Mouse (Mus musculus): ENCODE data around the gene Slfn14. TPM values are rescaled to one million over a fixed set of nuclear protein-coding genes. Genes with fewer than 3 reads are reported as not detected.
"Not testable (repeated sequence)": the region's sequence is repeated elsewhere in the genome, so short reads cannot be mapped to it uniquely, and the experiment has no call there.

The Slfn14 gene
- polyA plus RNA-seq (2011; ENCODE audit: insufficient read length, low read depth, missing spikeins): not detected in 2 replicates

DNA sequence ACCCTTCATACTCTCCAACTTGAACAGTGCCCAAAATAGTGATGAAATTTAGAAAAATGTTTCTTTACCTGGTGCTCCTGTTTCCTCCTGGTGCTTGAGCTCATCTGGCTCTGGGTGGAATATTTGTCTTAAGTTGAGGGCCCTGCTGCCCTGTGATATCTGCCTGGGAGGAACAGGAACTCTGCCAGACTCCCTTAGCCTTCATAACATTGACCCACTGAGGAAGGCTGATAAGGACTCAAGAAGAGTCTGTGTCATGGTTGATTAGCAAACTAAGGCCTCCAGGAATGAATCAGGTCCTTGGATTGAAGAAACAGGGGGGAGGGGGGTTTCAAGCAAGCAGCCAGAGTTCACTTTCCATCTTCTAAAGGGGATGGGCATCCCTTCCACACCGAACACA is at the start of gene Slfn14:
Slfn14 (minus strand) TSS at position 161 of the 400 bp plus-strand sequence.
- H3K4me3 ChIP-seq (ENCODE audit: insufficient read depth, low read length): no peak within 1 kb of the TSS
- no peaks in the 10 kb centered on the region for H3K4me1 ChIP-seq (ENCODE audit: control insufficient read depth, insufficient read depth, low read length)
- H3K27ac ChIP-seq (ENCODE audit: insufficient read depth, low read length): no peak within 1 kb of the TSS
- TF ChIP-seq CTCF (IDR thresholded peaks at IDR 0.05; ENCODE audit: borderline replicate concordance, insufficient read depth, low read length) (no peak), POLR2A (IDR thresholded peaks at IDR 0.05; ENCODE audit: low read depth, low read length) (no peak)

DNA sequence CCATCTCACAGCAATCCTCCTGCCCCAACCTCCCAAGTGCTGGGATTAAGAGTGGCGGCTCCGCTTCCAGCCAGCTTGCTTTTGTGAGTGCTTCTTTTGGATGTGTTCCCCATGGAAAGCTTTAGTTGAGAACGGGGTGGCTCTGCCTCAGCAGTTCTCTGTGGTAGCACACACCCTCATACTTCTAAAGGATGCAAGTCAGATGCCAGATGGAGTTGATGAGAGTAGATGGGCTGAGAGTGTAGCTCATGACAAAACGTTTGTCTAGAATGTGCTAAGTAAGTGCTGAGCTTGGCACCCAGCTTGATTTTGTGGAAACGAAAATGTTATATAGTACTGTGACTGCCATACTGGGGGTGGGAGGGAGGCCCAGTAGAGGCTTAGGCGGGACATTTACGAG is 49.3 kb upstream of the Slfn14 start:
- no peak overlapping the region for H3K4me3 ChIP-seq (ENCODE audit: insufficient read depth, low read length)
- no peak overlapping the region for H3K27ac ChIP-seq (ENCODE audit: insufficient read depth, low read length)
- no peak for TF ChIP-seq CTCF (IDR thresholded peaks at IDR 0.05; ENCODE audit: borderline replicate concordance, insufficient read depth, low read length)
- TF ChIP-seq POLR2A (IDR thresholded peaks at IDR 0.05; ENCODE audit: low read depth, low read length): no peak
- H3K4me1 ChIP-seq (ENCODE audit: control insufficient read depth, insufficient read depth, low read length): no peaks in the 10 kb centered on the region

DNA sequence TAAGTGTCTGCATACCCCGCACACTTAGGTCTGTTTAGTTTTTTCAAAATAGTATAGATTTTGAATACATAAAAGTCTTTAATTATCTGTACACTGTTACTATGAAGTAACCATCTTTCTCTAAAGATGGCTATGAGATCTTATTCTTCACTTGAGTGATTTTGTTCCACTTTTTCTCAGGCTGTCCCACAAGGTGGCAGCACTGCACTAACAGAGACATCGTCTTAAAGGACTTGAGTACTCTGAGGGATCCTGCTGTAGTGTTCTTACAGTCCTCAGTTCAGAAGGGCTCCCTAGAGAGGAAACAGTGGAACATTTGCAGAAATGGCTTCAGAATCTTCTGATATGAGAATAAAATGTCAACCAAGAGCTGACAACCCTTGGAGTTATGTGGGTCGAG is 40.9 kb upstream of the Slfn14 start:
- Histone ChIP-seq H3K27ac (ENCODE audit: insufficient read depth, low read length) (no peak overlapping the region), H3K4me1 (ENCODE audit: control insufficient read depth, insufficient read depth, low read length) (no peaks in the 10 kb centered on the region), H3K4me3 (ENCODE audit: insufficient read depth, low read length) (no peak overlapping the region)
- TF ChIP-seq POLR2A (IDR thresholded peaks at IDR 0.05; ENCODE audit: low read depth, low read length): no peak
- TF ChIP-seq CTCF (IDR thresholded peaks at IDR 0.05; ENCODE audit: borderline replicate concordance, insufficient read depth, low read length): no peak

DNA sequence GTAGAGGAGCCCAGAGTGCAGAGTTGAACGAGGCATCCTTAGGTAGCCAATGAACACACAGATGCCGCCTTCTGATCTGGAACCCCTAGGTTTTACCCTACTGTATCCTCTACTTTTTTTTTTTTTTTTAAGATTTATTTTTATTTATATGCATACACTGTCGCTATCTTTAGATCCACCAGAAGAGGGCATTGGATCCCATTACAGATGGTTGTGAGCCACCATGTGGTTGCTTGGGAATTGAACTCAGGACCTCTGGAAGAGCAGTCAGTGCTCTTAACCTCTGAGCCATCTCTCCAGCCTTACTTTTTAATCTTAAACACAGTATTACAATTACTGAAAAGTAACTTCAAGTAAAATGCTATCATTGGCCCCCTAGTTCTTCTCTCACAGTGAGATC is 40.2 kb upstream of the Slfn14 start:
- H3K4me1 ChIP-seq (ENCODE audit: control insufficient read depth, insufficient read depth, low read length); H3K4me3 ChIP-seq (ENCODE audit: insufficient read depth, low read length); H3K27ac ChIP-seq (ENCODE audit: insufficient read depth, low read length): not testable (repeated sequence)

DNA sequence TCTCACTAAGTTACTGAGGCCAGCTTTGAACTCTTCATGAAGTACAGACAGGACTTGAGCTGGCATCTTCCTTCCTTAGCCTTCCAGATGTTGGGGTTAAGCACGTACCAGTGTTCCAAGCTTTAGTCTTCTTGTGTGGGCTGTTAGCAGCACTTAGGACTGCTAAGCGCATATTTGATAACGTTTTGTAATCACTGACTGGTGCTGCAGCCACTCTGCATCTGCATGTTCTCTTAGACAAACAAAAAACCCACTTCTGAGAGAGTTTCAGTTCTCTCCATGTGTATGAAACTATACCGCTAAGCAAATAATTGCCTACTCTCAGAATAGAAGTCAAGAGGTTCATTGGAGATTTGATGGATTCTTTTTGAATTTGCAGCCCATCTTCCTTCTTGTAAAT is 32.5 kb upstream of the Slfn14 start:
- TF ChIP-seq POLR2A (IDR thresholded peaks at IDR 0.05; ENCODE audit: low read depth, low read length): no peak
- TF ChIP-seq CTCF (IDR thresholded peaks at IDR 0.05; ENCODE audit: borderline replicate concordance, insufficient read depth, low read length): no peak
- Histone ChIP-seq H3K27ac (ENCODE audit: insufficient read depth, low read length) (no peak overlapping the region), H3K4me1 (ENCODE audit: control insufficient read depth, insufficient read depth, low read length) (no peaks in the 10 kb centered on the region), H3K4me3 (ENCODE audit: insufficient read depth, low read length) (no peak overlapping the region)

DNA sequence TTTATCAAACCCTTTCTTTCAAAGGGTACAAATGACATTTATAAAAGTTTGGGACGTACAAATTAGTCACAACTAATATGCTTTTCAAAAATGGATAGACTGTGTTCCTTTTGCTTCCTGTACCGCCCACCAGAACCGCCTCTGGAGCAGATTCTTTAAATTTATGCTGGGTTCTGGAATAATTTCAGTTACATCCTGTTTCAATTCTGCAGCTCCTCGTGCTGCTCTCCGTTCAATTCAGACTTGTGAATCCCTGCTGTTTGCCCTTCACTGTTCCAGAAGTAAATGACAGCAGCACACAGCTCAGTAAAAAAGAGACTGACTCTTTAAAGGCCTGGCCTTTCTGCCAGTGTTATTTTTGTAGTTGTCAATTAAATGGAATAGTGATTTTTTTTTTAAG is 25.9 kb upstream of the Slfn14 start:
- Histone ChIP-seq H3K27ac (ENCODE audit: insufficient read depth, low read length) (0 out of 2 replicates have a peak overlapping the region, but pooled peaks have one; percentile 0), H3K4me3 (ENCODE audit: insufficient read depth, low read length) (no peak overlapping the region), H3K4me1 (ENCODE audit: control insufficient read depth, insufficient read depth, low read length) (peaks cover 2% of the 10 kb centered on the region)
- TF ChIP-seq CTCF (IDR thresholded peaks at IDR 0.05; ENCODE audit: borderline replicate concordance, insufficient read depth, low read length) (no peak), POLR2A (IDR thresholded peaks at IDR 0.05; ENCODE audit: low read depth, low read length) (no peak)

DNA sequence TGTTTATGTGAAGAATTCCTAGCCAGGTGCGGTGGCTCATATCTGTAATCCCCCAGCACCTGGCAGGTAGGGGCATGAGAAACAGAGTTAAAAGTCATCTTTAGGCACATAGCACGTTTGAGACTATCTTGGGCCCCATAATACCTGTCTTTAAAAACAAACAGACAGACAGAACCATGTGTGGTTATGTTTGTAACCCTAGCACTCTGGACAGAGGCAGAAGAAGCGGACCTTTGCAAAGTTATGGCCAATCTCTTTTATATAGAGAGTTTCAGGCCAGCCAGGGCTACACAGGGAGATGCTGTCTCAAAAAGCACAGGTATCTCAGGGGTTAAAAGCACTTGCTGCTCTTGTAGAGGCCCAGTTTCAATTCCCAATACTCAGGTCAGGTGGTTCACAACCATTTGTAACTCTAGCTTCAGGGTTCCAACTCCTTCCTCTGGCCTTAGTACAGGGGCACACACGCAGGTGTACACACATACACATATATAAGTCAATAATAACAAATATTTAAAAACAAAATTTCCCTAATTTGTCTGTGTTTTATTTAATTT is 20.3 kb upstream of the Slfn14 start:
- Histone ChIP-seq H3K4me3 (ENCODE audit: insufficient read depth, low read length) (no peak overlapping the region), H3K27ac (ENCODE audit: insufficient read depth, low read length) (no peak overlapping the region), H3K4me1 (ENCODE audit: control insufficient read depth, insufficient read depth, low read length) (peaks cover 1% of the 10 kb centered on the region)
- TF ChIP-seq POLR2A (IDR thresholded peaks at IDR 0.05; ENCODE audit: low read depth, low read length) (no peak), CTCF (IDR thresholded peaks at IDR 0.05; ENCODE audit: borderline replicate concordance, insufficient read depth, low read length) (no peak)

DNA sequence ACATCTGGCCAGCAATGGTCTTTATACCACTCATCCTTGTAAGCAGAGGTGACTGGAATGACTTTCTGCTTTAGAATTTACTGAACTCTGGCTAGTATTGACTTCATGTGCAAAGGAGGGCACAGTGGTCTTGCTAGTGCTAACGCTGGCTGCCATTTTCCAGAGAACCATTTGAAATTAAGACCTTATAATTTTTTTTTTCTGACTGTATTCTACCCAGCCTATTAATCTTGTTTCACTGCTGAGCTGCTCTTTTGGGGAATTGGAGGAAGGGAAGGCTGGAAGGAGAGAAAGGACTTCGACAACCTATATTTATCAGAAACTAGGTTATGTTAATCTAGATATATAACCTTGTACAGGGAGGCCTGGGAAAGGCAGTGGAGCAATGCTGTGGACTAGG is 18.0 kb upstream of the Slfn14 start:
- TF ChIP-seq CTCF (IDR thresholded peaks at IDR 0.05; ENCODE audit: borderline replicate concordance, insufficient read depth, low read length) (no peak), POLR2A (IDR thresholded peaks at IDR 0.05; ENCODE audit: low read depth, low read length) (no peak)
- Histone ChIP-seq H3K27ac (ENCODE audit: insufficient read depth, low read length) (no peak overlapping the region), H3K4me1 (ENCODE audit: control insufficient read depth, insufficient read depth, low read length) (no peaks in the 10 kb centered on the region), H3K4me3 (ENCODE audit: insufficient read depth, low read length) (peak overlapping the region; percentile 18; the same call in 1 of the 2 replicates)

DNA sequence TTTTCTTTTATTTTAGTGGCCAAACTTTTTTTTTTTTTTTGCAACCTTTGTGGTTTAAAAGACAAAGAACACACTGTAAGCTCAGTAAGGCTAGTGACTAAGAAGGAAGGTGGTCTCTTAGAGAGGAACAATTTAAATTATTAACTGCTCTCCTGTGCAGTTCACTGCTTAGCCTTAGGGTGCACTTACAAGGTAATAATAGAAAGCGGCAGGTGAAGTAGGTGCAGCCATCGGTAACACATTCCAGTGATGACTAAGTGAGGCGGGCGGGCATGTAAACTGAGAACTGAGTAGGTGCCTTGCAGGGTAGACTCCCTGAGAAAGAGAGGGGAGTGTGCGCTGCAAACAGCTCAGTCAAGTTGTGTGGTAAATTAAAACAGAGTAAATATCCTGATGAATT is 17.2 kb upstream of the Slfn14 start:
- TF ChIP-seq POLR2A (IDR thresholded peaks at IDR 0.05; ENCODE audit: low read depth, low read length) (no peak), CTCF (IDR thresholded peaks at IDR 0.05; ENCODE audit: borderline replicate concordance, insufficient read depth, low read length) (no peak)
- peak overlapping the region; percentile 59 for H3K4me3 ChIP-seq (ENCODE audit: insufficient read depth, low read length)
- no peaks in the 10 kb centered on the region for H3K4me1 ChIP-seq (ENCODE audit: control insufficient read depth, insufficient read depth, low read length)
- H3K27ac ChIP-seq (ENCODE audit: insufficient read depth, low read length): no peak overlapping the region

DNA sequence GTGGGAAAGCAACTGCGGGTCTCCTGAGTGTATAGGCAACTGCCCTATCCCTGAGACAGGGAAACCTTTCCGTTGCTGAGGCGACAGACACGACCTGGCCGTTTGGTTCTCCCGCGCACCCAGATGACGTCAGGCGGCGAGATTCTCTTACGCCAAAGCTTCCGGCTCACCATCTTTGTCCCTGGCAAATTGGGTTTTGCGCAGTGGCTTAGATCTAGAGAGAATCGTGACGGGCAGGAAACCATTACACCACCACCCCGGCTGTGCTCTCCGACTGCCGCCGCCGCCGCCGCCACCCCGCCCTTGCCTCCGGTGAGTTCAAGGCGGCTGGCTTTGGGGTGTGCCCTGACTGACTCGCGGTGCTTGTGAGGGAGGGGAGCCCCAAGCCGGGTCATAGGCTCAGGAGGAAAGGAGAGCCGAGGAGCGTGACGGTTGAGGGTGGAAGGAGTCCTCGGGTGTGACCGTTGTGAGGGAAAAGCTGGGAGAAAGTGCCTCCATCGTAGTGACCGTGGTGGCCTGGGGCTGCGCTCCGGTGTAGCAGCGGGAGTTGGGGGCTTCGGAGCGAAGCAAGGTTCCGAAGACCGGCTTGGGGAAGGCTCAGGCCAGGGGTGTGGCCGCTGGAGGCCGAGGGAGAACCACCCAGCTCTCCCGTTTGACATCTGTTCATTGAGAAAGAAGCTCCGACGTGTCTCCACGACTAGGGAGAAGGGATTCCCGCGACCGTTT is 16.2 kb upstream of the Slfn14 start, which contains the start of gene Pex12:
Pex12 (minus strand) TSS at position 61 of the 726 bp plus-strand sequence.
- TF ChIP-seq POLR2A (IDR thresholded peaks at IDR 0.05; ENCODE audit: low read depth, low read length) (peak; percentile 71; the same call in 1 of the 2 replicates), CTCF (IDR thresholded peaks at IDR 0.05; ENCODE audit: borderline replicate concordance, insufficient read depth, low read length) (no peak)
- H3K4me3 ChIP-seq (ENCODE audit: insufficient read depth, low read length): peak within 1 kb of the TSS; percentile 93
- peak within 1 kb of the TSS; percentile 85 for H3K27ac ChIP-seq (ENCODE audit: insufficient read depth, low read length)
- no peaks in the 10 kb centered on the region for H3K4me1 ChIP-seq (ENCODE audit: control insufficient read depth, insufficient read depth, low read length)

Measured in embryonic fibroblast, embryonic 13.5 days (primary cell).